Mouse (Mus musculus) thymus, adult 2 months (tissue): ENCODE data around the gene Mettl23. TPM values are rescaled to one million over a fixed set of nuclear protein-coding genes. Genes with fewer than 3 reads are reported as not detected.
"Not testable (repeated sequence)": the region's sequence is repeated elsewhere in the genome, so short reads cannot be mapped to it uniquely, and the experiment has no call there.

Experiments used
- DNase-seq: peaks from one replicate; pipeline ENCODE4 v3.0.0; 2021
- H3K27ac ChIP-seq: fragments of 200-500 bp; 2 replicates; pipeline ENCODE4 v1.5.1; 2012; ENCODE audit warnings: low read length, control low read depth; ENCODE audit not compliant: control insufficient read depth, insufficient read depth
- H3K27me3 ChIP-seq: fragments of 200-500 bp; 2 replicates; pipeline ENCODE4 v1.6.1; 2012; ENCODE audit warnings: mild to moderate bottlenecking, low read length, moderate library complexity, mixed read lengths; ENCODE audit not compliant: control insufficient read depth, insufficient read depth
- H3K36me3 ChIP-seq: fragments of 200-500 bp; 2 replicates; pipeline ENCODE4 v1.6.1; 2012; ENCODE audit warnings: mild to moderate bottlenecking, low read length, moderate library complexity; ENCODE audit not compliant: control insufficient read depth, insufficient read depth
- H3K4me1 ChIP-seq: fragments of 200-500 bp; replicated peaks from 2 replicates; pipeline ENCODE4 v1.6.1; 2012; ENCODE audit warnings: low read length; ENCODE audit not compliant: control insufficient read depth, insufficient read depth
- H3K4me3 ChIP-seq: fragments of 200-500 bp; 2 replicates; pipeline ENCODE4 v1.5.1; 2012; ENCODE audit warnings: mild to moderate bottlenecking, low read length, control low read depth, moderate library complexity; ENCODE audit not compliant: control insufficient read depth, insufficient read depth
- CTCF ChIP-seq: fragments of 200-500 bp; IDR thresholded peaks from 2 replicates; pipeline ENCODE4 v1.5.1; 2012; ENCODE audit warnings: mild to moderate bottlenecking, control low read depth, low read length, moderate library complexity, borderline replicate concordance; ENCODE audit not compliant: control insufficient read depth, poor library complexity, insufficient read depth; ENCODE audit errors: extremely low read depth
- POLR2A ChIP-seq: fragments of 200-500 bp; IDR thresholded peaks from 2 replicates; pipeline ENCODE4 v1.6.1; 2012; ENCODE audit warnings: mild to moderate bottlenecking, low read length, control low read depth, moderate library complexity; ENCODE audit not compliant: control insufficient read depth, poor library complexity, insufficient read depth; ENCODE audit errors: extremely low read depth
- WGBS: fragments of 180-500 bp; shearing (Covaris S2); methylation state at CpG from one replicate; pipeline ENCODE4 v1.1.7; 2018; 5-methylcytosine and 5-hydroxymethylcytosine counted together
- polyA plus RNA-seq: library from polyadenylated mRNA; depleted of rRNA; stranded (reverse); fragments of >200 nt; gene quantifications from 2 replicates; pipeline ENCODE4 v1.2.3, GENCODE M21; 2012

Gene Mettl23
- polyA plus RNA-seq, 1 experiment = 82.6 TPM

- Histone ChIP-seq H3K36me3 (peaks cover 33% of the 10 kb centered on the region), H3K27ac (no peak overlapping the region), H3K4me3 (no peak overlapping the region), H3K27me3 (no peaks in the 10 kb centered on the region), H3K4me1 (peaks cover 6% of the 10 kb centered on the region; the same call in 1 of the 2 replicates)
- DNase-seq = no peak
- 93% methylated on average over 3 of the region's 3 CpGs for WGBS
- TF ChIP-seq POLR2A (no peak), CTCF (no peak)
These were observed 4.4 kb downstream of the Mettl23 start for GRCm38 (mm10) chr11:116847187-116848085.

- WGBS = 92% methylated on average over 5 of the region's 5 CpGs
- TF ChIP-seq CTCF = no peak
- no peak for TF ChIP-seq POLR2A
- Histone ChIP-seq H3K4me3 (no peak overlapping the region), H3K27ac (no peak overlapping the region), H3K27me3 (no peaks in the 10 kb centered on the region), H3K4me1 (peaks cover 5% of the 10 kb centered on the region; the same call in 1 of the 2 replicates), H3K36me3 (peaks cover 33% of the 10 kb centered on the region)
- DNase-seq = no peak
These were observed 5.2 kb downstream of the Mettl23 start for GRCm38 (mm10) chr11:116848086-116848876.

- H3K4me3 ChIP-seq, H3K4me1 ChIP-seq, DNase-seq, H3K27me3 ChIP-seq, H3K27ac ChIP-seq: not testable (repeated sequence)
- 81% methylated on average over 2 of the region's 2 CpGs for WGBS
- H3K36me3 ChIP-seq = peaks cover 33% of the 10 kb centered on the region
These were observed 5.8 kb downstream of the Mettl23 start for GRCm38 (mm10) chr11:116848877-116849178.

- H3K4me3 ChIP-seq = no peak overlapping the region
- H3K4me1 ChIP-seq = no peaks in the 10 kb centered on the region
- TF ChIP-seq POLR2A (no peak), CTCF (no peak)
- H3K27me3 ChIP-seq = no peaks in the 10 kb centered on the region
- no peak for DNase-seq
- peaks cover 33% of the 10 kb centered on the region for H3K36me3 ChIP-seq
- no peak overlapping the region for H3K27ac ChIP-seq
These were observed 6.5 kb downstream of the Mettl23 start for GRCm38 (mm10) chr11:116849587-116849986.

- Histone ChIP-seq H3K27ac (no peak overlapping the region), H3K27me3 (no peaks in the 10 kb centered on the region), H3K36me3 (peaks cover 33% of the 10 kb centered on the region), H3K4me3 (no peak overlapping the region), H3K4me1 (no peaks in the 10 kb centered on the region)
- DNase-seq = no peak
- TF ChIP-seq CTCF = no peak
- TF ChIP-seq POLR2A = no peak
- WGBS = 27% methylated on average over 4 of the region's 4 CpGs
These were observed 7.0 kb downstream of the Mettl23 start for GRCm38 (mm10) chr11:116850085-116850484.

GRCm38 (mm10) chr11:116850833-116851477, 7.9 kb downstream of the Mettl23 start:
- Histone ChIP-seq H3K4me1 (no peaks in the 10 kb centered on the region), H3K36me3 (peaks cover 33% of the 10 kb centered on the region), H3K27ac (no peak overlapping the region), H3K4me3 (no peak overlapping the region), H3K27me3 (no peaks in the 10 kb centered on the region)
- no peak for DNase-seq
- TF ChIP-seq CTCF = no peak
- TF ChIP-seq POLR2A = no peak
- WGBS = 7% methylated on average over 6 of the region's 6 CpGs
